Mouse (Mus musculus): Measurements from ENCODE around the gene Zfp459.
"Not testable (repeated sequence)": the region's sequence is repeated elsewhere in the genome, so short reads cannot be mapped to it uniquely, and the experiment has no call there.

The Zfp459 gene

GRCm38 (mm10) chr13:67421207-67421857 is at the start of gene Zfp459:
Gene Zfp459 (minus strand): TSS chr13:67421418.
- peak; percentile 18 for DNase-seq

DNA sequence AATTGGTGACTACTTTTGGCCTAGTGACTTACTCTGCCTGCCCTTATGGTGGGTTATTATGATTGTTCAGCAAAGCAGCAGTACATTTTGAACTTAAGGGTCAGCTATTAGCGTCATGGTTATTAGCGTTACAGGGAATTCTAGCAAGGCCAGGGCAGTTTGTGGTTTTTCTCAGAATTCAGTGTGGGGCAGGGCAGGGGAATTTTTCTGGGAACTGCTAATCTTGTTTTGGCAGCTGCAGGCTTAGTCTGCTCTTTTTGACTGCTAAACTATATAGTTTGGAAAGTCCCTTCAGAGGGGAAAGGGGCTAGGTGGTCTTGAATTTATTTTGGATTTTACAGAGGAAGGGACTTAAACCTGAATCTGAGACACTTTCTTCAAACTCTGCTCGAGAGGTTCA is 48.1 kb upstream of the Zfp459 start:
- no peak for DNase-seq

DNA sequence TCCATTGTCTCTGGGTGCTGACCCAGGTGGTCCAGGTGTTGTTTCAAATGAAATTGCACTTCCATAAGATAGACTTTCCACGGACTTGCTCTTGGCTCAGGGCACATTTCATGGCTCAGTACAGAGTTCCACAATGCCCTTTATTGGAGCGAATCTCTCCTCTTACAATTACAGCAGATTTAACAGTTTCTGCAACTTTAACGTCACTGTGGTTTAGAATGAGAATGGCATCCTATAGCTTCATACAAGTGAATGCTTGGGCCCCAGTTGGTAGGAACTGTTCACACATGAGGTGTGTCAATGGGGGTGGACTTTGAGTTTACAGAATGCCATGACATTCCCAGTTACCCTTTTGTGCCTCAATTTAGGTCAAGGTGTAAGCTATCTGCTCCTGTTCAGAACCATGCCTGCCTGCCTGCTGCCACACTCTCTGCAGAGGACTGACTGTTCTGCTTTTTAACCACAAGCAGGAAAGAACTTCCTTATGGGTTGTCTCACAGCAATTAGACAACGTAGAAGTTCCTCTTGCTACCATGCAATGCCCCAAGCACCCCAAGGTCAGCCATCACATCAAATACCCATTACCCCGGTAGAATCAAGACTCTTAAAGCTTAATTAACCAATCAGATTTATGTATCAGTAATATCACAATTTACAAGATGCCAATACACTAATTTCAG is 42.4 kb upstream of the Zfp459 start:
- DNase-seq: not testable (repeated sequence)

DNA sequence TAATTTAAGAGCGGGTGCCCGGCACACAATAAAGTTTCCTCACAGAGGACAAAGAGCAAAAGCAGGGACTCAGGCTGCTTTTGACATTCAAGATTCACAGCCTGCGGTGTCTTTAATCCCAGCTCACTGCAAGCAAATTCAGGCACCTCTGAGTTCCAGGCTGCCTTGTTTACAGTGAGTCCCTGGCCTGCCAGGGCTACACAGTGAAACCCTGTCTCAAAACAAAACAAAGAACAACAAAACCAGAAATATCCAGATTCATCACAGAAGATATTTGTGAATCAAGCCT is 30.7 kb upstream of the Zfp459 start:
- DNase-seq: peak; percentile 20

- peak; percentile 92 for DNase-seq
Measured at GRCm38 (mm10) chr13:67451172-67452020, 30.2 kb upstream of the Zfp459 start, which contains the start of gene Zfp874a. Gene Zfp874a (minus strand): TSS chr13:67451624.

DNA sequence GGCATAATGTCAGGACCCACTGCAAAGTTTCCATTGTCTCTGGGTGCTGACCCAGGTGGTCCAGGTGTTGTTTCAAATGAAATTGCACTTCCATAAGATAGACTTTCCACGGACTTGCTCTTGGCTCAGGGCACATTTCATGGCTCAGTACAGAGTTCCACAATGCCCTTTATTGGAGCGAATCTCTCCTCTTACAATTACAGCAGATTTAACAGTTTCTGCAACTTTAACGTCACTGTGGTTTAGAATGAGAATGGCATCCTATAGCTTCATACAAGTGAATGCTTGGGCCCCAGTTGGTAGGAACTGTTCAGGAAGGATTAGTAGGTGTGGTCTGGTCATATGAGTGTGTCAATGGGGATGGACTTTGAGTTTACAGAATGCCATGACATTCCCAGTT is 15.9 kb upstream of the Zfp459 start:
- not testable (repeated sequence) for DNase-seq

GRCm38 (mm10) chr13:67428116-67428515 is 6.9 kb upstream of the Zfp459 start:
- DNase-seq: no peak

- not testable (repeated sequence) for DNase-seq
Measured at GRCm38 (mm10) chr13:67425699-67426098, 4.5 kb upstream of the Zfp459 start.

DNA sequence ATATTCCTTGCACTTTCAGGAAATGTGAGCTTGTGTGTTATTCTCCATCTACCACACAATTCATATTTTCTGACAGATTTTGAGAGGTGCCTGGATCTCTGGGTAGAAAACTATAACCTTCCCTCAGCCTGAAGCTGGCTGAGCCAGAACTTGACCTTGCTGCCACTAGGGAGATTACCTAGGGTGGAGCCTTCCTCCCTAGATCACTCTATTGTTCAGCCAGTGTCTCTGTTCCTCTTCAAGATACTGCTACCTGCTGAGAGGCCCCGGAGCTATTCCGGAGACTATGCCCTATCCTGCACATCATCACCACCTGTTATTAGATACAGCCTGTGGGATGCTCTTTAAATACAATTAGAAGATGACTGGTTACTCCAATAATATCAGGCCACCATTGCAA is 1.3 kb upstream of the Zfp459 start:
- DNase-seq: not testable (repeated sequence)

DNA sequence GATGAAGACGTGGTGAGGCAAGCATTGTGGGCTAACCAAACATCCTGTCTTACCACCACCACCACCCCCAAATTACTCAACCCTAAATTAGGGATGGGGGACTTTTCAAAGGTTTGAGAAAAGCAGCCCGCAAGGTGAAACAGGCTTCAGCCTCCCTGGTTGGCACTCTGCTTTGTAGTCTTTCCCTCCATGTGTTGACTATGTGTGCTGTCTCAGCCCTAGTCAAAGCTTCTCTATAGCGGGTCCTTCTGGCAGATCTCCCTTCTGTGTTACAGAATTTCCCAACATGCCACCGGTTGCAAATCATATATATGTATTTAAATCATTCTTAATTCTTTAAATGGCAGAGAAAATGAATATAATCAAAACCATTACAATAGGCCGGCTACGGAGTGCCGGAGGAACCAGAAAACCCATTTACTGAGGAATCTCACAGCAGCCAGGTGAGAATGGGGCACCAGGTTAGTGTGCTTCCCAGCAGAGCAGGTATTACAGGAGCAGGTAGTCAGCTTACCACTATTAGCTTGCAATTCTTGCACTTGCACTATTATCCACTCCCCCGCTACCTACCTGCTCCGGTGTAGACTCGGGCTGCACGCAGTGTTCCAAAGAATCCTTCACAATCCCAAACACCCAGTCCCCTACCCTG is 536 bp downstream of the Zfp459 start:
- DNase-seq: no peak

GRCm38 (mm10) chr13:67416811-67417210 is 4.4 kb downstream of the Zfp459 start:
- no peak for DNase-seq

- no peak for DNase-seq
Measured at GRCm38 (mm10) chr13:67415759-67416158, 5.5 kb downstream of the Zfp459 start.

DNA sequence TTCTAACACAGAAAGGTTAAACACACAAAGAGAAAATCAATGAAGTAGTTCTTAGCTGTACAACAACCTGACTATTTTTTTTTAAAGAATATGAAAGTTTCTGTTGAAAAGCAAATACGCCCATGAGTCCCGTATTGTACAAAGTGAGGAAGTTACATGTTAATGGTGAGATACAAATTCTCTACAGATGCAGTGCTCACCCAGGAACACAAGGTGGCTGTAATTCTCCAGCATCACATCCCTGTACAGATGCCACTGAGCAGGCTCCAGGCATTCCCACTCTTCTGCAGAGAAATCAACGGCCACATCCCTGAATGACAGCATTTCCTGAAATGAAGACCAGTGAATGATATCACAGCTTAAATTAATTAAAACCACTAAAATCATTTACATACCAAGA is 7.6 kb downstream of the Zfp459 start:
- not testable (repeated sequence) for DNase-seq

DNA sequence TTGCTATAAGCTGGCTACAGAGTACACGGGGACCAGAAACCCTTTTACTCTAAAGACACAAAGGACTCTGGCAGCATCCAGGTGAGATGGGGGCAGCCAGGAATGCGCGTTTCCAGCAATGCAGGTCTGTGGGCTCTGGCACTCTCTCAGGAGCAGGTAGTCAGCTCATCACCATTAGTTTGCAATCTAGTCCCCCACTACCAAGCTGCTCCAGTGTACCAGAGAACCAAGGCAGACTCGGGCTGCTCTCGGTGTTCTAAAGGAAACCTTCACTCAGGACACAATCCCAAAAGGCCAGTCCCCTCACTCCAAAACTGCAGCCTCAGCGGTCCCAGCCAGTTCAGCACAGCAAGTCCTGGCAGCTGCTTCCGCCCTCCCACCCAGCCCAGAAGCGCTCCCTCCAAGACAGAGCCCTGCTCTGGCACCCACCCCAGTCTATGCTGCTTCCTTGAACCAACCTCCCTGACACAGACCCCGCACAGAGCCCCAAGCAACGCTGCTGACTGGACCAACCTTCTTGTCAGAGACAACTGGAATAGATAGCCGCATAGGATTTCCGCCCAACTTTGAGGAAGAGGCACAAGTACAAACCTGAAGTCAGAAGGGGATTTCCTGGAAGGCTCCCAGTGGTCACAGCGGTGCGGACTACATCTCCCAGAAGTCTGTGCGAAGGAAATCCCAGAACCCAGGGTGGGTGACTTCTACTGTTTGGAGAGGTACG is 21.9 kb downstream of the Zfp459 start, which contains the start of gene Zfp429:
Gene Zfp429 (minus strand): TSS at position 637 of the 721 bp plus-strand sequence.
- peak; percentile 56 for DNase-seq

GRCm38 (mm10) chr13:67376255-67376654 is 45.0 kb downstream of the Zfp459 start:
- not testable (repeated sequence) for DNase-seq

DNA sequence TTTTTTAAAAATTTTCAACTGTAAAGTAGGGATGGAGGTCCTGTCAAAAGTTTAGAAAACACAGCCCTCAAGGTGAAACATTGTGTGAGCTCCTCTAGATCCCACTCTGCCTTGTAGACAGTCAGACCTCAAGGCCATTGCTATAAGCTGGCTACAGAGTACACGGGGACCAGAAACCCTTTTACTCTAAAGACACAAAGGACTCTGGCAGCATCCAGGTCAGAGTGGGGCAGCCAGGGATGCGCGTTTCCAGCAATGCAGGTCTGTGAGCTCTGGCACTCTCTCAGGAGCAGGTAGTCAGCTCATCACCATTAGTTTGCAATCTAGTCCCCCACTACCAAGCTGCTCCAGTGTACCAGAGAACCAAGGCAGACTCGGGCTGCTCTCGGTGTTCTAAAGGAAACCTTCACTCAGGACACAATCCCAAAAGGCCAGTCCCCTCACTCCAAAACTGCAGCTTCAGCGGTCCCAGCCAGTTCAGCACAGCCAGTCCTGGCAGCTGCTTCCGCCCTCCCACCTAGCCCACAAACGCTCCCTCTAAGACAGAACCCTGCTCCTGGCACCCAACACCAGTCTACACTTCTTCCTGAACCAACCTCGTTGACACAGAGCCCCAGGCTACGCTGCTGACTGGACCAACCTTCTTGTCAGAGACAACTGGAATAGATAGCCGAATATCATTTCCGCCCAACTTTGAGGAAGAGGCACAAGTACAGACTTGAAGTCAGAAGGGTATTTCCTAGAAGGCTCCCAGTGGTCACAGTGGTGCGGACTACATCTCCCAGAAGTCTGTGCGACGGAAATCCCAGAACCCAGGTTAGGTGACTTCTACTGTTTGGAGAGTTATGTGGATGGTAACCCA is 45.9 kb downstream of the Zfp459 start, which contains the start of the genes Gm28041 and Zfp456:
Gene Gm28041 (minus strand): TSS at position 684 of the 862 bp plus-strand sequence.
Gene Zfp456 (minus strand): TSS at position 761 of the 862 bp plus-strand sequence.
- DNase-seq: not testable (repeated sequence)

GRCm38 (mm10) chr13:67360131-67360744 is 61.0 kb downstream of the Zfp459 start, which contains the start of the genes Gm28044 and Zfp953:
Gene Gm28044 (minus strand): TSS chr13:67360536.
Gene Zfp953 (minus strand): TSS chr13:67360605.
- DNase-seq: peak; percentile 84
